Mouse (Mus musculus): ENCODE measurements at regions not wholly inside any gene's neighbourhood (a gene's known extent, or its start where the extent isn't known, plus 50 kb on each side); places are given as distances from the start of the nearest gene placed in this dataset.

GRCm38 (mm10) chr8:37125834-37126233, 132.4 kb downstream of the AI429214 start:
- TF ChIP-seq CTCF (IDR thresholded peaks at IDR 0.05; ENCODE audit: low read depth) (no peak), EP300 (IDR thresholded peaks at IDR 0.05; ENCODE audit: low read depth) (no peak)
